Comparison of ENCODE assay signal across 8 mouse cellular contexts in genomic region chr1:144002715-144003066, GRCm38 (mm10). TPM values are rescaled to one million over a fixed set of nuclear protein-coding genes. Genes with fewer than 3 reads are reported as not detected.
DNase-seq lines count a peak whose midpoint lies in the region; ATAC-seq and TF ChIP-seq lines count a peak whose summit lies in the region.

No protein-coding gene starts in this region.

- peak overlapping the region; percentile 50 for H3K27ac ChIP-seq in left cerebral cortex, adult 2 months
- H3K27ac ChIP-seq in forebrain, embryonic 13.5 days = no peak overlapping the region
- H3K27ac ChIP-seq in limb, embryonic 13.5 days = no peak overlapping the region

- DNase-seq in left cerebral cortex, adult 2 months (ENCODE audit: extremely low spot score in 1 of 2, low spot score in 2 of 2) = no peak
- no peak for DNase-seq in left cerebral cortex, postnatal 4 days
- peak; percentile 28 to 42 for DNase-seq in monocyte, adult 2 months (ENCODE audit: low read depth in 1 of 2, low spot score in 2 of 2)
- no peak for DNase-seq in left cerebral cortex, postnatal 36 days (ENCODE audit: low spot score in 2 of 2)
- DNase-seq in cerebellum, adult 9-10 months = no peak

- no peak for ATAC-seq in forebrain, embryonic 13.5 days
- no peak for ATAC-seq in limb, embryonic 13.5 days (ENCODE audit: low FRiP score, low read depth)
- ATAC-seq in frontal cortex, adult (ENCODE audit: low TSS enrichment) = no peak

- no peaks in the 10 kb centered on the region for H3K9me3 ChIP-seq in forebrain, embryonic 13.5 days (replicated peaks)
- H3K9me3 ChIP-seq in limb, embryonic 13.5 days = no peaks in the 10 kb centered on the region

- peak overlapping the region; percentile 78 for H3K9ac ChIP-seq in forebrain, embryonic 13.5 days
- peak overlapping the region; percentile 67; the same call in 1 of the 2 replicates for H3K9ac ChIP-seq in limb, embryonic 13.5 days

- H3K27me3 ChIP-seq in forebrain, embryonic 13.5 days = no peaks in the 10 kb centered on the region
- H3K27me3 ChIP-seq in limb, embryonic 13.5 days = no peaks in the 10 kb centered on the region

- H3K4me1 ChIP-seq in forebrain, embryonic 13.5 days = peaks cover 18% of the 10 kb centered on the region
- peaks cover 16% of the 10 kb centered on the region; the same call in 1 of the 2 replicates for H3K4me1 ChIP-seq in limb, embryonic 13.5 days

- H3K4me3 ChIP-seq in left cerebral cortex, adult 2 months = peak overlapping the region; percentile 59
- peak overlapping the region; percentile 63 for H3K4me3 ChIP-seq in forebrain, embryonic 13.5 days
- H3K4me3 ChIP-seq in limb, embryonic 13.5 days = peak overlapping the region; percentile 61

- 62% methylated on average over 4 of the region's 4 CpGs for WGBS in forebrain, embryonic 13.5 days
- 73% methylated on average over 4 of the region's 4 CpGs for WGBS in limb, embryonic 13.5 days

- peaks cover 11% of the 10 kb centered on the region for H3K36me3 ChIP-seq in forebrain, embryonic 13.5 days (ENCODE audit: poor library complexity, severe bottlenecking)
- peaks cover 7% of the 10 kb centered on the region for H3K36me3 ChIP-seq in limb, embryonic 13.5 days

- TF ChIP-seq CTCF in left cerebral cortex, adult 2 months (IDR thresholded peaks at IDR 0.05) = no peak; the same call in 1 of the 2 replicates

- intact Hi-C loops in left cerebral cortex, adult 2 months (cut with DNase I) = loop anchor here (5.0 kb wide), 1 partner anchor 60 kb away; no protein-coding TSS in a partner anchor
- intact Hi-C loops in left cerebral cortex, postnatal 4 days (cut with DNase I) = loop anchor here (2.0 to 10.0 kb wide), 3 partner anchors 68 to 190 kb away; no protein-coding TSS in a partner anchor
- intact Hi-C loops in left cerebral cortex, postnatal 36 days (cut with DNase I) = loop anchor here (5.0 to 10.0 kb wide), 2 partner anchors 85 to 192 kb away; no protein-coding TSS in a partner anchor

- peak overlapping the region; percentile 86 for H3K4me2 ChIP-seq in forebrain, embryonic 13.5 days
- peak overlapping the region; percentile 86 for H3K4me2 ChIP-seq in limb, embryonic 13.5 days (replicated peaks)

RNA-seq across cellular contexts. Expression of gene Rgs2, which starts 1.3 kb away (rescaled TPM):
- total RNA-seq in left cerebral cortex, adult 2 months (2021) = 10 to 100 TPM; 69.4 to 71.0 TPM
- 10 to 100 TPM; 45.0 to 48.4 TPM for total RNA-seq in left cerebral cortex, postnatal 4 days (2021)
- 97.9 and 101 TPM in 2 replicates for polyA plus RNA-seq in forebrain, embryonic 13.5 days (2015; fragmentation: Nextera tagmentation; extraction: Ambion mirVana)
- polyA plus RNA-seq in limb, embryonic 13.5 days (2015; fragmentation: Nextera tagmentation; extraction: Ambion mirVana) = 54.2 and 55.2 TPM in 2 replicates
- 10 to 100 TPM; 58.5 to 64.2 TPM for total RNA-seq in left cerebral cortex, postnatal 36 days (2021)

Comparison
In these comparisons a context has a peak if more than half of its experiments do, and no peak if none do; other contexts are left out.
1. DNase-seq: peak in monocyte, adult 2 months (2 of 2); none in left cerebral cortex, adult 2 months (0 of 2), left cerebral cortex, postnatal 4 days (single experiment), left cerebral cortex, postnatal 36 days (0 of 2) and cerebellum, adult 9-10 months (single experiment).
2. Peak in every context shown above with its lines, with median percentiles within 50 percentile points of each other: H3K4me3 ChIP-seq.